Mouse (Mus musculus) lung, postnatal 4 days (tissue): Measurements from ENCODE around the gene Chga.

ENCODE experiments used
- DNase-seq, 2 experiments: peaks; one replicate each; pipeline ENCODE4 v3.0.0; 2021

Chga gene

GRCm38 (mm10) chr12:102566951-102567350 is 12.2 kb downstream of the Chga start:
- DNase-seq: no peak

- DNase-seq: no peak
Measured at GRCm38 (mm10) chr12:102568219-102568618, 13.4 kb downstream of the Chga start.

GRCm38 (mm10) chr12:102570111-102570510 is 15.3 kb downstream of the Chga start:
- DNase-seq: no peak

GRCm38 (mm10) chr12:102570734-102571133 is 16.0 kb downstream of the Chga start:
- DNase-seq: peak; percentile 35 to 56

- DNase-seq: no peak
Measured at GRCm38 (mm10) chr12:102571666-102572065, 16.9 kb downstream of the Chga start.

- no peak for DNase-seq
Measured at GRCm38 (mm10) chr12:102573036-102573435, 18.3 kb downstream of the Chga start.

- DNase-seq: no peak
Measured at GRCm38 (mm10) chr12:102575541-102576329, 21.0 kb downstream of the Chga start.

GRCm38 (mm10) chr12:102576659-102577398 is 22.1 kb downstream of the Chga start:
- no peak for DNase-seq

GRCm38 (mm10) chr12:102579041-102579440 is 24.3 kb downstream of the Chga start:
- peak; percentile 73 to 82 for DNase-seq

GRCm38 (mm10) chr12:102581579-102582196 is 26.9 kb downstream of the Chga start:
- DNase-seq: no peak

- DNase-seq: no peak
Measured at GRCm38 (mm10) chr12:102582441-102582840, 27.7 kb downstream of the Chga start.

- DNase-seq: no peak
Measured at GRCm38 (mm10) chr12:102585390-102585789, 30.6 kb downstream of the Chga start.

- DNase-seq: no peak
Measured at GRCm38 (mm10) chr12:102586286-102586881, 31.6 kb downstream of the Chga start.

- DNase-seq: no peak
Measured at GRCm38 (mm10) chr12:102587106-102587505, 32.3 kb downstream of the Chga start.

- DNase-seq: no peak
Measured at GRCm38 (mm10) chr12:102590711-102591360, 36.1 kb downstream of the Chga start.

GRCm38 (mm10) chr12:102593699-102594098 is 38.9 kb downstream of the Chga start:
- peak; percentile 33 to 41 for DNase-seq

GRCm38 (mm10) chr12:102594627-102595026 is 39.9 kb downstream of the Chga start:
- DNase-seq: no peak

- DNase-seq: no peak
Measured at GRCm38 (mm10) chr12:102596410-102596809, 41.6 kb downstream of the Chga start.

- peak in 1 of 2 experiments; percentile 61 for DNase-seq
Measured at GRCm38 (mm10) chr12:102597466-102597865, 42.7 kb downstream of the Chga start.

- DNase-seq: no peak
Measured at GRCm38 (mm10) chr12:102598535-102598934, 43.8 kb downstream of the Chga start.

- peak in 1 of 2 experiments; percentile 43 for DNase-seq
Measured at GRCm38 (mm10) chr12:102599801-102600200, 45.0 kb downstream of the Chga start.

GRCm38 (mm10) chr12:102600345-102600744 is 45.6 kb downstream of the Chga start:
- no peak for DNase-seq

- DNase-seq: no peak
Measured at GRCm38 (mm10) chr12:102601847-102602246, 47.1 kb downstream of the Chga start.
